Mouse (Mus musculus) cerebellum, adult 2 months (tissue): Measurements from ENCODE around the gene Pcna.

Source experiments
- CTCF ChIP-seq: fragments of 200-500 bp; IDR thresholded peaks from 2 replicates; pipeline ENCODE4 v1.5.1; 2011; ENCODE audit warnings: low read depth, mild to moderate bottlenecking, control low read depth, low read length, moderate library complexity, borderline replicate concordance; ENCODE audit not compliant: insufficient read depth
- POLR2A ChIP-seq: fragments of 200-500 bp; IDR thresholded peaks from 2 replicates; pipeline ENCODE4 v1.6.1; 2011; ENCODE audit warnings: low read length, control low read depth, borderline replicate concordance; ENCODE audit not compliant: insufficient read depth

GRCm38 (mm10) chr2:132282453-132283174 is 29.5 kb upstream of the Pcna start:
- TF ChIP-seq CTCF: no peak
- no peak for TF ChIP-seq POLR2A
